Mouse (Mus musculus) MEL (cell line): ENCODE results near the gene Klk4.

Source experiments
- CTCF ChIP-seq, 3 experiments: IDR thresholded peaks in 2 of 3; conservative IDR thresholded peaks in 1 of 3; 2 replicates each; pipeline ENCODE4 v1.5.1; 2011 to 2012; ENCODE audit warnings: low read length in 3 of 3, low read depth in 2 of 3, mild to moderate bottlenecking in 2 of 3, improper control_type of control experiment in 1 of 3, inconsistent platforms in 1 of 3, mixed read lengths in 1 of 3, moderate library complexity in 1 of 3; ENCODE audit not compliant: control insufficient read depth in 1 of 3, insufficient read depth in 1 of 3, poor library complexity in 1 of 3, severe bottlenecking in 1 of 3
- EP300 ChIP-seq, 2 experiments: IDR thresholded peaks; 2 replicates each; pipeline ENCODE4 v1.6.1; 2011; ENCODE audit warnings: improper control_type of control experiment in 2 of 2, low read length in 2 of 2, low read depth in 1 of 2, mild to moderate bottlenecking in 1 of 2
- GATA1 ChIP-seq: IDR thresholded peaks from 2 replicates; pipeline ENCODE4 v1.6.1; 2011; ENCODE audit warnings: low read depth, low read length, improper control_type of control experiment
- MAX ChIP-seq: IDR thresholded peaks from 2 replicates; pipeline ENCODE4 v1.6.1; 2011; ENCODE audit warnings: low read length, improper control_type of control experiment
- NELFE ChIP-seq: IDR thresholded peaks from 2 replicates; pipeline ENCODE4 v1.6.1; 2011; ENCODE audit warnings: low read depth, low read length, improper control_type of control experiment
- POLR2A ChIP-seq, 2 experiments: IDR thresholded peaks; 2 replicates each; pipeline ENCODE4 v1.6.1; 2011 to 2012; ENCODE audit warnings: low read length in 2 of 2, mild to moderate bottlenecking in 2 of 2, control low read depth in 1 of 2, improper control_type of control experiment in 1 of 2, low read depth in 1 of 2, moderate library complexity in 1 of 2; ENCODE audit not compliant: control insufficient read depth in 1 of 2, insufficient read depth in 1 of 2, poor library complexity in 1 of 2
- SIN3A ChIP-seq: IDR thresholded peaks from 2 replicates; pipeline ENCODE4 v1.6.1; 2012; ENCODE audit warnings: low read length, improper control_type of control experiment, inconsistent platforms
- TAL1 ChIP-seq: IDR thresholded peaks from 2 replicates; pipeline ENCODE4 v1.6.1; 2012; ENCODE audit warnings: mild to moderate bottlenecking, inconsistent platforms, low read length, moderate library complexity, mixed read lengths
- USF1 ChIP-seq: IDR thresholded peaks from 2 replicates; pipeline ENCODE4 v1.6.1; 2014; ENCODE audit warnings: low read depth, mild to moderate bottlenecking, inconsistent platforms, low read length, improper control_type of control experiment, moderate library complexity

- TF ChIP-seq EP300 (IDR thresholded peaks at IDR 0.05; ENCODE audit: low read depth in 1 of 2, low read length in 2 of 2) (no peak), CTCF (IDR thresholded peaks at IDR 0.05 in 2 of 3, conservative IDR thresholded peaks at IDR 0.05 in 1 of 3; ENCODE audit: control insufficient read depth in 1 of 3, insufficient read depth in 1 of 3, low read depth in 2 of 3, low read length in 3 of 3, poor library complexity in 1 of 3, severe bottlenecking in 1 of 3) (no peak), SIN3A (no peak), TAL1 (no peak), USF1 (no peak), GATA1 (no peak), MAX (no peak), NELFE (no peak), POLR2A (IDR thresholded peaks at IDR 0.05; ENCODE audit: control insufficient read depth in 1 of 2, insufficient read depth in 1 of 2, low read depth in 1 of 2, low read length in 2 of 2, poor library complexity in 1 of 2) (no peak)
Measured at GRCm38 (mm10) chr7:43873674-43874073, 7.3 kb upstream of the Klk4 start.
